Mouse (Mus musculus) MEL (cell line): ENCODE data around the gene Pard3b.

ENCODE experiments used
- CHD1 ChIP-seq: IDR thresholded peaks from 2 replicates; pipeline ENCODE4 v1.6.1; 2012; ENCODE audit warnings: low read depth, mild to moderate bottlenecking, inconsistent platforms, low read length, improper control_type of control experiment
- CTCF ChIP-seq, 3 experiments: IDR thresholded peaks in 2 of 3; conservative IDR thresholded peaks in 1 of 3; 2 replicates each; pipeline ENCODE4 v1.5.1; 2011 to 2012; ENCODE audit warnings: low read length in 3 of 3, low read depth in 2 of 3, mild to moderate bottlenecking in 2 of 3, improper control_type of control experiment in 1 of 3, inconsistent platforms in 1 of 3, mixed read lengths in 1 of 3, moderate library complexity in 1 of 3; ENCODE audit not compliant: control insufficient read depth in 1 of 3, insufficient read depth in 1 of 3, poor library complexity in 1 of 3, severe bottlenecking in 1 of 3
- EP300 ChIP-seq, 2 experiments: IDR thresholded peaks; 2 replicates each; pipeline ENCODE4 v1.6.1; 2011; ENCODE audit warnings: improper control_type of control experiment in 2 of 2, low read length in 2 of 2, low read depth in 1 of 2, mild to moderate bottlenecking in 1 of 2
- MYC ChIP-seq: IDR thresholded peaks from 2 replicates; pipeline ENCODE4 v1.6.1; 2011; ENCODE audit warnings: low read depth, mild to moderate bottlenecking, low read length, improper control_type of control experiment, moderate library complexity
- POLR2A ChIP-seq, 2 experiments: IDR thresholded peaks; 2 replicates each; pipeline ENCODE4 v1.6.1; 2011 to 2012; ENCODE audit warnings: low read length in 2 of 2, mild to moderate bottlenecking in 2 of 2, control low read depth in 1 of 2, improper control_type of control experiment in 1 of 2, low read depth in 1 of 2, moderate library complexity in 1 of 2; ENCODE audit not compliant: control insufficient read depth in 1 of 2, insufficient read depth in 1 of 2, poor library complexity in 1 of 2

GRCm38 (mm10) chr1:62309376-62309775 lies 670.8 kb downstream of the Pard3b start:
- TF ChIP-seq EP300 (IDR thresholded peaks at IDR 0.05; ENCODE audit: low read depth in 1 of 2, low read length in 2 of 2) (no peak), MYC (no peak), POLR2A (IDR thresholded peaks at IDR 0.05; ENCODE audit: control insufficient read depth in 1 of 2, insufficient read depth in 1 of 2, low read depth in 1 of 2, low read length in 2 of 2, poor library complexity in 1 of 2) (no peak), CTCF (IDR thresholded peaks at IDR 0.05 in 2 of 3, conservative IDR thresholded peaks at IDR 0.05 in 1 of 3; ENCODE audit: control insufficient read depth in 1 of 3, insufficient read depth in 1 of 3, low read depth in 2 of 3, low read length in 3 of 3, poor library complexity in 1 of 3, severe bottlenecking in 1 of 3) (no peak), CHD1 (no peak)
